In the genomic region with DNA sequence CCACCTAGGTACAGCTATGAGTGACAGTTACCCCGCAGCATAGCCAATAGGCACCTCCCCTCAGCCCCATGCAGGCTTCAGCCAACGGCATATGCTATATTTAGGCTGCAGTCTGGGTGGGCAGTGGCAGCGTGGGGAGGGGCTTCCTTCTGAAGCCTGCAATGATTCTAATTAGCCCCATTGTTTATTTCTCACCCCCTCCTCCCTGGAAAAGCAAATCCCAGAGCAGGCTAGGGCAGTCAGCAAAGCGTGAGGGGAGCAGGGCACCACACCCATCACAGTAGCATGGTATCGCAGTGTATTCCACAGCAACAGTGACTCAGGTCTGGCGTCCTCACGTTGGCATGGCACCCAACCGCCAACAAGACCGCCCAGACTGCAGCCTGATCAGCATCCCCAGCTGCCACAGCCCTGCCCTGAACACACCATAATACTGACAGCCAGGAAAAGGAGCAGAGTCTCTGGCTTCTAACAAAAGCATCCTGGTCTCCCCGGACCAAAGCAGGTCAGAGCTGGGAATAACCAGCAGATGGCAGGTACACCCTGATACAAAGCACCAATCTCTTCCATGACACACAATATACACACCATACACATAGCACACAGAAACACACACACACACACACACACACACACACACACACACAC, we compare ENCODE assay signal across 8 mouse cellular contexts. TPM values are rescaled to one million over a fixed set of nuclear protein-coding genes. Genes with fewer than 3 reads are reported as not detected.
DNase-seq lines count a peak whose midpoint lies in the region; ATAC-seq lines count a peak whose summit lies in the region.

No protein-coding gene starts in this region.

- H3K27ac ChIP-seq in embryonic facial prominence, embryonic 14.5 days (replicated peaks; ENCODE audit: low read depth, low read length), result peak overlapping the region; percentile 55
- peak overlapping the region; percentile 16; the same call in 1 of the 2 replicates for H3K27ac ChIP-seq in stomach, embryonic 14.5 days (ENCODE audit: low read length)

- DNase-seq in heart, adult 11 months, result peak; percentile 92
- DNase-seq in heart, adult 8-10 months (ENCODE audit: low spot score), result no peak
- peak; percentile 83 for DNase-seq in MN1 (ENCODE audit: low spot score)
- DNase-seq in embryonic facial prominence, embryonic 14.5 days (ENCODE audit: low spot score), result peak; percentile 86
- DNase-seq in induced T-regulatory cell, adult 2 months (ENCODE audit: low read depth), result peak; percentile 20
- DNase-seq in lung, postnatal 10 days, result peak; percentile 62
- no peak for DNase-seq in thymus, postnatal 25 days

- ATAC-seq in embryonic facial prominence, embryonic 14.5 days (ENCODE audit: low read depth), result peak; percentile 87
- ATAC-seq in stomach, embryonic 14.5 days (ENCODE audit: insufficient number of reproducible peaks, insufficient read depth, low FRiP score, low read depth), result peak; percentile 71

- H3K4me2 ChIP-seq in embryonic facial prominence, embryonic 14.5 days (ENCODE audit: low read depth, low read length), result peak overlapping the region; percentile 28
- H3K4me2 ChIP-seq in stomach, embryonic 14.5 days (replicated peaks; ENCODE audit: low read depth, low read length), result peak overlapping the region; percentile 20

- peaks cover 26% of the 10 kb centered on the region for H3K4me1 ChIP-seq in embryonic facial prominence, embryonic 14.5 days (ENCODE audit: control insufficient read depth, insufficient read depth, low read length)
- peaks cover 27% of the 10 kb centered on the region for H3K4me1 ChIP-seq in stomach, embryonic 14.5 days (ENCODE audit: control insufficient read depth, insufficient read depth, low read length)

- no peaks in the 10 kb centered on the region for H3K9me3 ChIP-seq in embryonic facial prominence, embryonic 14.5 days (ENCODE audit: control insufficient read depth, low read length)
- H3K9me3 ChIP-seq in stomach, embryonic 14.5 days (ENCODE audit: control insufficient read depth, low read depth, low read length), result no peaks in the 10 kb centered on the region

- H3K9ac ChIP-seq in embryonic facial prominence, embryonic 14.5 days (ENCODE audit: low read depth, low read length), result peak overlapping the region; percentile 35; the same call in 1 of the 2 replicates
- H3K9ac ChIP-seq in stomach, embryonic 14.5 days (replicated peaks; ENCODE audit: low read depth, low read length), result no peak overlapping the region

- H3K27me3 ChIP-seq in embryonic facial prominence, embryonic 14.5 days (replicated peaks; ENCODE audit: control insufficient read depth, insufficient read depth, low read length), result no peaks in the 10 kb centered on the region
- H3K27me3 ChIP-seq in stomach, embryonic 14.5 days (ENCODE audit: control insufficient read depth, insufficient read depth, low read length), result no peaks in the 10 kb centered on the region

- H3K4me3 ChIP-seq in embryonic facial prominence, embryonic 14.5 days (ENCODE audit: low read depth, low read length), result peak overlapping the region; percentile 3; the same call in 1 of the 2 replicates
- H3K4me3 ChIP-seq in stomach, embryonic 14.5 days (ENCODE audit: low read depth, low read length), result no peak overlapping the region

- WGBS in embryonic facial prominence, embryonic 14.5 days, result 2% methylated on average over 9 of the region's 10 CpGs
- WGBS in stomach, embryonic 14.5 days, result 1% methylated on average over 10 of the region's 10 CpGs

- no peaks in the 10 kb centered on the region for H3K36me3 ChIP-seq in embryonic facial prominence, embryonic 14.5 days (ENCODE audit: control insufficient read depth, insufficient read depth, low read length)
- no peaks in the 10 kb centered on the region for H3K36me3 ChIP-seq in stomach, embryonic 14.5 days (ENCODE audit: control insufficient read depth, insufficient read depth, low read length)

RNA-seq across cellular contexts. Expression of gene Ccdc187, which starts 4.0 kb away (rescaled TPM):
- under 1 TPM; 0.08 to 0.17 (median 0.14) TPM for total RNA-seq in heart, adult 8-10 months (2022)
- polyA plus RNA-seq in embryonic facial prominence, embryonic 14.5 days (2014; fragmentation: Nextera tagmentation; extraction: Ambion mirVana), result 0.17 and 0.28 TPM in 2 replicates
- 0.58 and 1.1 TPM in 2 replicates for polyA plus RNA-seq in stomach, embryonic 14.5 days (2014; fragmentation: Nextera tagmentation; extraction: Ambion mirVana)

RNA-seq across cellular contexts. Expression of gene Gpsm1, which starts 17.0 kb away (rescaled TPM):
- total RNA-seq in heart, adult 8-10 months (2022), result 100 to 1,000 TPM; 188 to 246 (median 219) TPM
- 29.3 and 33.8 TPM in 2 replicates for polyA plus RNA-seq in embryonic facial prominence, embryonic 14.5 days (2014; fragmentation: Nextera tagmentation; extraction: Ambion mirVana)
- polyA plus RNA-seq in stomach, embryonic 14.5 days (2014; fragmentation: Nextera tagmentation; extraction: Ambion mirVana), result 24.0 and 24.1 TPM in 2 replicates

RNA-seq across cellular contexts. Expression of gene Dnlz, which starts 53.6 kb away (rescaled TPM):
- 10 to 100 TPM; 22.4 to 26.2 (median 25.4) TPM for total RNA-seq in heart, adult 8-10 months (2022)
- polyA plus RNA-seq in embryonic facial prominence, embryonic 14.5 days (2014; fragmentation: Nextera tagmentation; extraction: Ambion mirVana), result 24.2 and 27.6 TPM in 2 replicates
- 25.6 and 27.6 TPM in 2 replicates for polyA plus RNA-seq in stomach, embryonic 14.5 days (2014; fragmentation: Nextera tagmentation; extraction: Ambion mirVana)

Comparison
In these comparisons a context has a peak if more than half of its experiments do, and no peak if none do; other contexts are left out.
1. DNase-seq: peak in heart, adult 11 months (single experiment), MN1 (single experiment), embryonic facial prominence, embryonic 14.5 days (single experiment), induced T-regulatory cell, adult 2 months (single experiment) and lung, postnatal 10 days (single experiment); none in heart, adult 8-10 months (single experiment) and thymus, postnatal 25 days (single experiment).